Mouse (Mus musculus): ENCODE results near the gene Samhd1. TPM values are rescaled to one million over a fixed set of nuclear protein-coding genes. Genes with fewer than 3 reads are reported as not detected.

Samhd1 gene
- polyA plus RNA-seq, 1 experiment, result 5.4 TPM

DNA sequence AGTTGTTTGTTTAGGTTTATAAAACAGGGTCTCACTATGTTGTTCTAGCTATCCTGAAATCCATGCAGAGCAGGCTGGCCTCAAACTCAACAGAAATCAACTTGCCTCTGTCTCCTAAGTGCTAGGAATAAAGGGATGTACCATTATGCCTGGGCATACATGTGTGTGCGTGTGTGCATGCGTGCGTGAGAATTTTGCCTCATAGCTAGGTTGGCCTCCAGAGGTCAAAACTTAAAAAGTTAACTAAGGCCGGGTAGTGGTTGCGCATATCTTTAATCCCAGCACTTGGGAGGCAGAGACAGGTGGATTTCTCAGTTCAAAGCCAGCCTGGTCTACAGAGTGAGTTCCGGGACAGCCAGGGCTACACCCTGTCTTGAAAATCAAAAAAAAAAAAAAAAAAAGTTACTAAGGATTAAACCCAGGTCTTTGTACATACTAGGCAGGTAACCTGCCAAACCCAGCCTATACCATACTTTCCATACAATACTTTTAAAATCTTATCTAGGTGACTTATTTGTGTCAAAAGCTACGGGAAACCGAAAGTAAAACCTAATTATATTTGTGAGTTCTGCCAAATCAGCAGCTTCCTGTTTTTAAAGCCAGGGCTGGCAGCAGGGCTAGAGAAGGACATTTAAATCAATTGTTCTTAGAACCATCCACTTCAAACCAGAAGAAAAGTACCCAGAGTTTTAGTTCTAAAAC, 4.1 kb downstream of the Samhd1 start:
- Histone ChIP-seq H3K4me3 (ENCODE audit: control insufficient read depth, low read depth, low read length) (no peak overlapping the region), H3K4me1 (ENCODE audit: control insufficient read depth, insufficient read depth, low read length) (peaks cover 5% of the 10 kb centered on the region), H3K27ac (ENCODE audit: control insufficient read depth, insufficient read depth, low read depth, low read length) (no peak overlapping the region), H3K36me3 (ENCODE audit: control insufficient read depth, insufficient read depth, low read length) (no peaks in the 10 kb centered on the region), H3K27me3 (ENCODE audit: control insufficient read depth, insufficient read depth, low read length) (no peaks in the 10 kb centered on the region)
- TF ChIP-seq POLR2A (IDR thresholded peaks at IDR 0.05; ENCODE audit: control insufficient read depth, low read depth, low read length) (no peak), CTCF (IDR thresholded peaks at IDR 0.05; ENCODE audit: control insufficient read depth, insufficient read depth, insufficient replicate concordance, low read depth, low read length) (no peak)

- Histone ChIP-seq H3K27ac (ENCODE audit: control insufficient read depth, insufficient read depth, low read depth, low read length) (no peak overlapping the region), H3K27me3 (ENCODE audit: control insufficient read depth, insufficient read depth, low read length) (no peaks in the 10 kb centered on the region), H3K4me3 (ENCODE audit: control insufficient read depth, low read depth, low read length) (no peak overlapping the region), H3K4me1 (ENCODE audit: control insufficient read depth, insufficient read depth, low read length) (peaks cover 3% of the 10 kb centered on the region; the same call in 1 of the 2 replicates), H3K36me3 (ENCODE audit: control insufficient read depth, insufficient read depth, low read length) (no peaks in the 10 kb centered on the region)
- TF ChIP-seq POLR2A (IDR thresholded peaks at IDR 0.05; ENCODE audit: control insufficient read depth, low read depth, low read length) (no peak), CTCF (IDR thresholded peaks at IDR 0.05; ENCODE audit: control insufficient read depth, insufficient read depth, insufficient replicate concordance, low read depth, low read length) (no peak)
Observed at GRCm38 (mm10) chr2:157129601-157130164, 5.4 kb downstream of the Samhd1 start.

DNA sequence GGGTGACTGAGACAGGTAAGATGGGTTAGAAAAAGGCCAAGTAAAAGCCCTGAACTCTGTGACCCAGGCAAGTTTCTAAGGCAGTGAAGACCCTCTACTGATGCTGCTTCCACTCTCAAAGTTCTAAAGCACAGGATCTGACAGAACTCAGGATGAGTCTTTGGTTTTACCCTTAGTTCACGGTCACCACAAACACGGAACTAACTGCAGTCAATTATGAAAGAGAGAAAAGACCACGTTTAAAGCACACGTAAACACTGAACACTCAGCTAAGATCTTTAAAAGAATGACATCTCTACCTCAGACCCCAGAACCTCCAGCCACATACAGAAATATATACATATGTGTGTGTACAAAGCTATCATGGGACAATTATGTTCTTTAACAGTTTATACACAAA, 6.0 kb downstream of the Samhd1 start:
- Histone ChIP-seq H3K27me3 (ENCODE audit: control insufficient read depth, insufficient read depth, low read length) (no peaks in the 10 kb centered on the region), H3K4me3 (ENCODE audit: control insufficient read depth, low read depth, low read length) (no peak overlapping the region), H3K27ac (ENCODE audit: control insufficient read depth, insufficient read depth, low read depth, low read length) (no peak overlapping the region), H3K4me1 (ENCODE audit: control insufficient read depth, insufficient read depth, low read length) (peaks cover 3% of the 10 kb centered on the region; the same call in 1 of the 2 replicates), H3K36me3 (ENCODE audit: control insufficient read depth, insufficient read depth, low read length) (no peaks in the 10 kb centered on the region)
- TF ChIP-seq POLR2A (IDR thresholded peaks at IDR 0.05; ENCODE audit: control insufficient read depth, low read depth, low read length) (no peak), CTCF (IDR thresholded peaks at IDR 0.05; ENCODE audit: control insufficient read depth, insufficient read depth, insufficient replicate concordance, low read depth, low read length) (no peak)

DNA sequence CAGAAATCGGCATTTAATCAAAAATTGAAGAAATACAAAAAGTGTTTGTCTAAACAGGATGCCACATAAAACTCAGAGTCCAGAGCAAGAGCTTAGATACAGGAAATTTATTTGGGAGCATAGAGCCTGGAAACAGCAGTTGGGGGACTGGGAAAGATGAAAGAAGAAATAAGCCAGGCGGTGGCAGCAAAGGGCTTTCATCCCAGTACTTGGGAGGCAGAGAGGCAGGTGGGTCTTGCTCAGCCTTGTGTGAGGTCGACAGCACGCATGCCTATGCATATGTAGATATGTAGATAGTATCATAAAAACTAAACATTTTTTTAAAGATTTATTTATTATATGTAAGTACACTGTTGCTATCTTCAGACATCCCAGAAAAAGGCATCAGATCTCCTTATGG, 7.0 kb downstream of the Samhd1 start:
- no peaks in the 10 kb centered on the region for H3K27me3 ChIP-seq (ENCODE audit: control insufficient read depth, insufficient read depth, low read length)
- no peak overlapping the region for H3K27ac ChIP-seq (ENCODE audit: control insufficient read depth, insufficient read depth, low read depth, low read length)
- no peak overlapping the region for H3K4me3 ChIP-seq (ENCODE audit: control insufficient read depth, low read depth, low read length)
- no peaks in the 10 kb centered on the region for H3K36me3 ChIP-seq (ENCODE audit: control insufficient read depth, insufficient read depth, low read length)
- no peaks in the 10 kb centered on the region for H3K4me1 ChIP-seq (ENCODE audit: control insufficient read depth, insufficient read depth, low read length)
- TF ChIP-seq CTCF (IDR thresholded peaks at IDR 0.05; ENCODE audit: control insufficient read depth, insufficient read depth, insufficient replicate concordance, low read depth, low read length) (no peak), POLR2A (IDR thresholded peaks at IDR 0.05; ENCODE audit: control insufficient read depth, low read depth, low read length) (no peak)

GRCm38 (mm10) chr2:157127370-157127769, 7.7 kb downstream of the Samhd1 start:
- TF ChIP-seq CTCF (IDR thresholded peaks at IDR 0.05; ENCODE audit: control insufficient read depth, insufficient read depth, insufficient replicate concordance, low read depth, low read length) (no peak), POLR2A (IDR thresholded peaks at IDR 0.05; ENCODE audit: control insufficient read depth, low read depth, low read length) (no peak)
- H3K36me3 ChIP-seq (ENCODE audit: control insufficient read depth, insufficient read depth, low read length), result no peaks in the 10 kb centered on the region
- H3K4me1 ChIP-seq (ENCODE audit: control insufficient read depth, insufficient read depth, low read length), result no peaks in the 10 kb centered on the region
- no peaks in the 10 kb centered on the region for H3K27me3 ChIP-seq (ENCODE audit: control insufficient read depth, insufficient read depth, low read length)
- no peak overlapping the region for H3K4me3 ChIP-seq (ENCODE audit: control insufficient read depth, low read depth, low read length)
- H3K27ac ChIP-seq (ENCODE audit: control insufficient read depth, insufficient read depth, low read depth, low read length), result no peak overlapping the region

GRCm38 (mm10) chr2:157125246-157125645, 9.8 kb downstream of the Samhd1 start:
- TF ChIP-seq CTCF (IDR thresholded peaks at IDR 0.05; ENCODE audit: control insufficient read depth, insufficient read depth, insufficient replicate concordance, low read depth, low read length) (no peak), POLR2A (IDR thresholded peaks at IDR 0.05; ENCODE audit: control insufficient read depth, low read depth, low read length) (no peak)
- H3K27ac ChIP-seq (ENCODE audit: control insufficient read depth, insufficient read depth, low read depth, low read length), result no peak overlapping the region
- H3K27me3 ChIP-seq (ENCODE audit: control insufficient read depth, insufficient read depth, low read length), result no peaks in the 10 kb centered on the region
- H3K4me3 ChIP-seq (ENCODE audit: control insufficient read depth, low read depth, low read length), result no peak overlapping the region
- H3K4me1 ChIP-seq (ENCODE audit: control insufficient read depth, insufficient read depth, low read length), result no peaks in the 10 kb centered on the region
- no peaks in the 10 kb centered on the region for H3K36me3 ChIP-seq (ENCODE audit: control insufficient read depth, insufficient read depth, low read length)

GRCm38 (mm10) chr2:157121766-157122165, 13.3 kb downstream of the Samhd1 start:
- Histone ChIP-seq H3K27ac (ENCODE audit: control insufficient read depth, insufficient read depth, low read depth, low read length) (no peak overlapping the region), H3K4me1 (ENCODE audit: control insufficient read depth, insufficient read depth, low read length) (no peaks in the 10 kb centered on the region), H3K4me3 (ENCODE audit: control insufficient read depth, low read depth, low read length) (no peak overlapping the region), H3K36me3 (ENCODE audit: control insufficient read depth, insufficient read depth, low read length) (no peaks in the 10 kb centered on the region), H3K27me3 (ENCODE audit: control insufficient read depth, insufficient read depth, low read length) (no peaks in the 10 kb centered on the region)
- no peak for TF ChIP-seq CTCF (IDR thresholded peaks at IDR 0.05; ENCODE audit: control insufficient read depth, insufficient read depth, insufficient replicate concordance, low read depth, low read length)
- TF ChIP-seq POLR2A (IDR thresholded peaks at IDR 0.05; ENCODE audit: control insufficient read depth, low read depth, low read length), result no peak
